Mouse (Mus musculus): ENCODE data around the gene Gmppa.

DNA sequence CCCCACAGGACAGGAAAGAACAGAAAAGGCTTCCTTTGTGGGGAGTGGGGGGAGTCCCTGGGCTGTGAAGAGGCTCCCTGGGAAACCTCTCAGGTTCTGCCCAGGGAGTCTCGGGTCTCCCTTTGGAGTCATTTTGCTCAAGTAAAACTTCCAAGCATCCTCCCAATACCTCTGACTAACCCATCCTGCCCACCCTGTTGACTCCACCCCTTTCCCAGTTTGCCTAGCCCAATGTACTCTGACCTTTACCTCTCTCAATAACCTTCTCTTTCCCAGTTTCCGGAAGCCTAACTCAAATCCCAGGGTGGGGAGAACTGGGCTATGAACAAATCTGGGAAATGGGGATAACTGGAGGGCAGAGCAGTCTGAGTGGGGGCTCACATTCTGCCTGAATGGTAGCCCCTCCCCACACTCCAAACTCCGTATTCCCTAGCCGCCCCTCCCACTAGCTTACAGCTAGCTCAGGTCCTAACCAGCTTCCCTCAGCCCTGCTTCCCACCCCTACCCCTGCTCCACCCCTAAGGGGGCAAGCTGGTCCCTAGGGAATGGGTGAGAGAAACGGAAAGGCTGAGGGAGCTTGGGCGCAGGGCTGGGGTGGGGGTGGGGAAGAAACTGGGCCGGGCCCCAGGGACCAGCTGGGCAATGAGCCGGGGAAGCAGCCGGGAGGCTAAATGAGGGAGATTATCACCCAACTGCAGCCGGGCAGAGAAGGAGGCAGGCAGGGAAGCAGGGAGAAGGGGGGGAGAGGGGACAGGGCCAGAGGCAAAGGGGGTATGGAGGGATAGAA, 11.7 kb downstream of the Gmppa start:
- TF ChIP-seq CTCF (conservative IDR thresholded peaks at IDR 0.05; ENCODE audit: low read length): no peak
- TF ChIP-seq POU5F1 (IDR thresholded peaks at IDR 0.05; ENCODE audit: borderline replicate concordance, low read length): no peak

All from E14TG2a.4 (cell line).